Mouse (Mus musculus): ENCODE data around the gene Eif3d. TPM values are rescaled to one million over a fixed set of nuclear protein-coding genes. Genes with fewer than 3 reads are reported as not detected.

Gene Eif3d
- polyA plus RNA-seq, 1 experiment from 2014 or later, result 162 TPM

- Histone ChIP-seq H3K27ac (no peak overlapping the region), H3K9ac (no peak overlapping the region), H3K36me3 (replicated peaks) (peaks cover 12% of the 10 kb centered on the region; the same call in 1 of the 2 replicates), H3K27me3 (replicated peaks) (no peaks in the 10 kb centered on the region), H3K4me2 (no peak overlapping the region), H3K4me3 (no peak overlapping the region), H3K4me1 (no peaks in the 10 kb centered on the region), H3K9me3 (no peaks in the 10 kb centered on the region)
- no peak for ATAC-seq (replicated peaks)
- 50% methylated on average over 5 of the region's 5 CpGs for WGBS
These were observed 58.6 kb downstream of the Eif3d start for GRCm38 (mm10) chr15:77912048-77912447.

GRCm38 (mm10) chr15:77911065-77911464 is 59.5 kb downstream of the Eif3d start:
- no peak overlapping the region for H3K27ac ChIP-seq
- H3K4me2 ChIP-seq, result no peak overlapping the region
- no peaks in the 10 kb centered on the region for H3K9me3 ChIP-seq
- no peaks in the 10 kb centered on the region for H3K4me1 ChIP-seq
- H3K36me3 ChIP-seq (replicated peaks), result peaks cover 8% of the 10 kb centered on the region; the same call in 1 of the 2 replicates
- H3K9ac ChIP-seq, result no peak overlapping the region
- WGBS, result 10% methylated on average over 2 of the region's 2 CpGs
- no peak for ATAC-seq (replicated peaks)
- peaks cover 7% of the 10 kb centered on the region for H3K27me3 ChIP-seq (replicated peaks)
- no peak overlapping the region for H3K4me3 ChIP-seq

Other genes with a start within 250 kb of the Eif3d start
- gene Apol9b, start 241.8 kb downstream of the Eif3d start, polyA plus RNA-seq (2015; fragmentation: Nextera tagmentation; extraction: Ambion mirVana), result not detected in 2 replicates
- gene Apol8, start 213.8 kb downstream of the Eif3d start, polyA plus RNA-seq (2015; fragmentation: Nextera tagmentation; extraction: Ambion mirVana), result 0.18 and 0.23 TPM in 2 replicates
- 11.9 and 14.2 TPM in 2 replicates for gene Myh9, start 128.6 kb downstream of the Eif3d start, polyA plus RNA-seq (2015; fragmentation: Nextera tagmentation; extraction: Ambion mirVana)
- gene Txn2, start 41.8 kb downstream of the Eif3d start, polyA plus RNA-seq (2015; fragmentation: Nextera tagmentation; extraction: Ambion mirVana), result 203 and 229 TPM in 2 replicates
- 10.3 and 11.8 TPM in 2 replicates for gene Foxred2, start 14.1 kb downstream of the Eif3d start, polyA plus RNA-seq (2015; fragmentation: Nextera tagmentation; extraction: Ambion mirVana)
- gene Cacng2, start 149.2 kb upstream of the Eif3d start, polyA plus RNA-seq (2015; fragmentation: Nextera tagmentation; extraction: Ambion mirVana), result 14.4 and 15.3 TPM in 2 replicates
- 100 and 106 TPM in 2 replicates for gene Ift27, start 203.3 kb upstream of the Eif3d start, polyA plus RNA-seq (2015; fragmentation: Nextera tagmentation; extraction: Ambion mirVana)
- gene Pvalb, start 235.6 kb upstream of the Eif3d start, polyA plus RNA-seq (2015; fragmentation: Nextera tagmentation; extraction: Ambion mirVana), result 1.7 and 3.0 TPM in 2 replicates